Mouse (Mus musculus): Measurements from ENCODE around the gene 2410004P03Rik.

Gene 2410004P03Rik

GRCm38 (mm10) chr12:17011100-17011870 lies at the start of gene 2410004P03Rik:
2410004P03Rik (minus strand) TSS chr12:17011727.
- peak; percentile 86 for DNase-seq (ENCODE audit: low spot score)

- DNase-seq (ENCODE audit: low spot score) = no peak
Observed at GRCm38 (mm10) chr12:17061183-17061722, 49.7 kb upstream of the 2410004P03Rik start.

- DNase-seq (ENCODE audit: low spot score) = no peak
Observed at GRCm38 (mm10) chr12:17058490-17058889, 47.0 kb upstream of the 2410004P03Rik start.

DNA sequence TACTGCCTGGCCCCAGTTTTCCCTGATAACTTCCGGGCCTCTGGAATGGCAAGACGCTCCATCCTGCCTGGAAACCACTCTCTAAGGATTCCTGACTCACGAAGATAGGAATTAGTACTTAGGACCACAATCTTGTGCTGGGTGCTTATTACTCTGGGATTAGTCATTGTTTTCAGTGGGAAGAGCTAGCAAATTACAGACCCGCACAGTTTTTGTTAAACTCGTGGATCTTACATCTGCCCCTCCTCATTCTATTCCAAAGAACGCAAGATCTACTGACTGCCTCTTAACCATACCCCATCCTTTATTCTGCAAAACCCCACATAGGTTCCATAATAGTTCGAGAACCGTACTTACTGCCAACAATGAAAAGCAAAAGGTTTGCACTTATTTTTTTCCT lies 45.6 kb upstream of the 2410004P03Rik start:
- no peak for DNase-seq (ENCODE audit: low spot score)

- DNase-seq (ENCODE audit: low spot score) = no peak
Observed at GRCm38 (mm10) chr12:17055766-17056165, 44.2 kb upstream of the 2410004P03Rik start.

- no peak for DNase-seq (ENCODE audit: low spot score)
Observed at GRCm38 (mm10) chr12:17054691-17055090, 43.2 kb upstream of the 2410004P03Rik start.

DNA sequence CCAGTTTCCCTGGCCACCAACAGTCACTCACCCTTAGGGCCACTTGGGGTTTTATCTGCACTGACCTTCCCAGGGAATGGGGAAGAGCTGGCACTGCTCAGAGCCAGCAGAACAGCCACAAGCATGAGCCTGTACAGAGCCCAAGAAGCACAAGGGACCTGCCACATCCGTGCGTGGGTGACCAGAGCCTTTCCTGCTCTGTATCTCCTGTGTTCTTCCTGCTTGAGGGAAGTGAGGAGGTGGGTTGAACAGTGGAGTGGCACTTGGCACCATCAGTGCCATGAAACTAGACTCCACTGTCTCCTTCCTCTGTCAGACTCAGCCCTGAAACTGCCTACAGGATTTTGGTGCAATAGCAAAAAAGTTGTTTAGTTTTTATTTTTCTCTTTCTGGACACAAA lies 41.1 kb upstream of the 2410004P03Rik start:
- no peak for DNase-seq (ENCODE audit: low spot score)

DNA sequence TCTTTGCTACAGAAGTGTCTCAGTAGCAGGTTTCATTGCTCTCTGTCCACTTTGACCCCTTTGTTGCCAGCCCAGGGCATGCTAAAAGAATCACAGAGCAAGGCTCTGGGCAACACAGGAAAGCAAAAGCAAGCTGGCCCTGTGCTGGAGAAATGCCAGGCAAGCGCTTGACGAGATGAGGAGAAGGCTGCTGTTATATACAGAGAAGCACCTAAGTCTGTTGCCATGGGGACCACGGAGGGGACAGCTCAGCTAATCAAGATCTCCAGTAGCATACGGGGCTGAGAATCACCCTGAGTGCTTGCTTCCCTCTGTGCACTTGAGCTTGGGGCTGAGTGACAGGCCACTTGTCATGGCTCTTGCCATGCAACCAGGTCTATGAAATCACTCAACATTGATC lies 39.5 kb upstream of the 2410004P03Rik start:
- DNase-seq (ENCODE audit: low spot score) = no peak

- DNase-seq (ENCODE audit: low spot score) = no peak
Observed at GRCm38 (mm10) chr12:17049796-17050195, 38.3 kb upstream of the 2410004P03Rik start.

DNA sequence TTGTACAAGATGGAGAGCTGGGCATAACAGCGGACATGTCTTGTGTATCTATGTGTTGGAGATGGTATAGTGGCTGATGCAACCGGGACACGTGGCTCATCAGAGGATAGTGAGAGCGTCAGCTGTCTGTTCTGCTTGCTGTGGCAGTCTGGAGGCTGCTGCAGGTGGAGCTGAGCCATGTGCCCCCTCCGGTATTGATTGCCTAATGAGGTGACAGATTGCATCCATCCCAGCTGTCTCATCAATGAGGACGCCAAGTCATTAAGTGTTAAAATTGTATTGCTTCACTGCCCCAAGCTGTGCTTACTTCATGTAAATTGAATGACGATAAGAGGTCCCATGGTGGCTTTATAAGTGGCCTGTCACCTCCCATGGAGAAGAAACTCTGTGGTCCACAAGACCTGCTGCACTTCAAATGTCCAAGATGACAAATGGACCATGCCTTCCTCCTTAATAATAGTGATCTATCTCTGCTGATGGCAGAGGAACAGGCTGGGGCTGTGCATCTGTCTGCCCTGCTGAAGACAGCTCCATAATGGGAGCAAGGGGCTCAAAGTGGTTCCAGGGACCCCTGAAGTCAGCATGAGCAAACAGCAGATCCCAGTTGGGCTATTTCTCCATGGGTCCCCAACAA lies 37.6 kb upstream of the 2410004P03Rik start:
- no peak for DNase-seq (ENCODE audit: low spot score)

DNA sequence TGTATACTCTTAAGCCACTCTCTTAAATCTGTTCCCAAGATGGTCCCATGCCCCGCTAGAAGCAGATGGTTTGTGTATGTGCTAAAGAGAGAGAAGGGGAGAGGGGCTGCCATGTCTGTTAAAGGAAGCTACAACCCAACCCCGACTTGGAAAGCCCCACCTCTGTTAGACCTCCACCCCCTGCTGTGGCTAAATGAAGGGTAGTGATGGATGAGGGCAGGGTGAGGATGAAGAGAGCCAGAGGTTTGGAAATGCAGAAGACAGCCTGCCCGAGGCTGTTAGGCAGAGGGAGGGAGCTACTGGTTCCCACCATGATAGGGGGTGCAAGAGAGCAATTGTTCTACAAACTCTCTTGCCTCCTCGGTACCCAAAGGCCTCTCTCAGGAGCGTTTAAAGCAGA lies 31.8 kb upstream of the 2410004P03Rik start:
- DNase-seq (ENCODE audit: low spot score) = no peak

DNA sequence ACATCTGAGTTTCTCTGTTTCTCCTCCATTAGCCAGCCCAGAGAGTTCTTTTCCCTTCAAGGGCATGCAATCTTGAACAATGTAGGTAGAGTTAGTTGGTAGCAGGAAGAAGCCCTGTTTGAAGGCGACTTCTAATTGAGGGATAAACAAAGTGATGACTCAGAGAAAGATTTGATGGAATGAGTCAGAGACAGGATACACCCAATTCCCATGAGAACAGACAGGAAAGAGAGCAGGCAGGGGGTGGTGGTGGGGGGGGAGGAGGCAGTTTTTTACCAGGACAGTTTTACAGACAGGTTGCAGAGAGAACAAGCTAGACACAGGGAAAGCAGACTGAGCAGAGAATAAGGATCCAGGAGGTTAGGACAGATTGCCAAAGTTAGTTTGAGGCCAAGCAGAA lies 29.0 kb upstream of the 2410004P03Rik start:
- DNase-seq (ENCODE audit: low spot score) = no peak

- no peak for DNase-seq (ENCODE audit: low spot score)
Observed at GRCm38 (mm10) chr12:17039415-17039814, 27.9 kb upstream of the 2410004P03Rik start.

- no peak for DNase-seq (ENCODE audit: low spot score)
Observed at GRCm38 (mm10) chr12:17038246-17038645, 26.7 kb upstream of the 2410004P03Rik start.

DNA sequence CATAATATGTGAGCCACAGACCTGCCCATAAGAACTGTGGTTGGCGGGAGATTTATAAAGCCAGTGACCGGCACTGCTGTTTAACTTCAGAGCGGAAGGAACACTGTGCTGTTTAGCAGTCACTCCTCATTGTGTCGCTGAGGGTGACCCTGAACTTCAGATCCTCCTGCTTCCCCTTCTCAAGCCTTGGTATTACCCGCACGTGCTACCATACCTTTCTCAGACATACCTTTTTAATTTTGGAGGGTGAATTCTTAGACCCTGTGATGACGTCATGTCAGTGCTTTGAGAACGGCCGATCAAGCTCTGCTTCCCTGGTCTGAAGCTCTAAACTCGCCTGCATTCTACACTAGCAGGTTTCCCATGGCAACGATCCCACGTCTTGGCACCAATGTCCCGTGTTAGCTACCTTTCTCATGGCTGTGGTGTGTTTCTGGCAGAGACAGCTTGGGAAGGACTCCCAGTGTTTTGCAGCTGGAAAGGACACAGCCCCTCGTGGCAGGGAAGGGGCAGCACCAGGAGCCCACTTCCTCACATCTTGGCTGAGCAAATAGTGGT lies 25.6 kb upstream of the 2410004P03Rik start:
- DNase-seq (ENCODE audit: low spot score) = no peak

GRCm38 (mm10) chr12:17036532-17036931 lies 25.0 kb upstream of the 2410004P03Rik start:
- DNase-seq (ENCODE audit: low spot score) = no peak

DNA sequence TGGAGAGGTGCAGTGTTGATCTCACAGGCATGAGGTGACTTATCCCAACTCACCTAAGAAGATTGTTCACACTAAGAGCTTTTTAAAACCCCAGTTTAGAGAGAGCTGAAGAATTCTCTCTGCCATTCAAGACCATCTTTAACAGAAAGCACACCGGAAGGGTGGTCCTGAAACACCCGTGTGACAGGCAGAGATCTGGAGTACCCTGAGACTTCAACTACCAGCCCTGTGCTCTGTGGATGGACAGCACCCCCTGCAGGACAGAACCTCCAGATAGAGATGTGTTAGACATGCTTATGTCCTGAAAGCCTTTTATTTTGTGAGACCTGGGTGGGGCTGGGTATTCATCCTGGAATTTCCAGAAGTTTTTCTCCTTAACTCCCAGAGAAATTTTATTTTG lies 23.6 kb upstream of the 2410004P03Rik start:
- peak; percentile 24 for DNase-seq (ENCODE audit: low spot score)

DNA sequence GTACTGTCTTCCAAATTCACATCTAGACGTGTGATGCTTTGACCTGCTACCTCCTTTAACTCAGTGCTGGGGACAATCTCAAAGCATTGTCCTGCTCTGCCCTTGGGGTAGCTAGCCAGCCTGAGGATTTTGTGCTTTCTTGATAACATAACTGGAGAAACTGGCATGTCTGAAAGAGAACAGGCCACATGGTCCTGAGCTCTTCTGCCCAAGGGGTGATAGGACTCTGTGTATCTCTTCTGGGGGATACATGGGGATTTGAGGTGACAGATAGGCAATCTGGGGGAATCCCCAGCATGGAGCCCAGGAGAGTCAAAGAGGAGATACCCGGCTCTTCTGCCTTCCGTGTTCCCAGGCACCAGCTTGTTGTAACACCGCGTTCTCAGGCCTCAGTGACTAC lies 23.1 kb upstream of the 2410004P03Rik start:
- DNase-seq (ENCODE audit: low spot score) = no peak

DNA sequence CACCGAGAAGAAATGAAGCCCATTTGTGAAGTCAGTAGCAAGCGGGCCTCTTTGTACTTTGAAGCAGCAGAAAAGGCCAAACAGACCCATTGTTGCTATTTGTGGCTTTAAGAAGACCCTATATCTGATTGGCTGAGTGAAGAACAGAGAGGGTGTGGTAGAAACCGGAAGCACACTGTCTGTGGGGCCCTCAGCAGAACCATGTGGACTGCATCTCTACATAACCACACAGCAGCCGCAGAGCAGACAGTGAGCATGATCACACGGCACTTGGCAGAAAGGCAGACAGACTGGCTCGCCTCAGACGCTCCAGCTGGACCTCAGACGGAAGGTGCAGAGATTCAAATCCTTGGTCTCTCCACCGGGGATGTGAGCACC lies 21.9 kb upstream of the 2410004P03Rik start:
- DNase-seq (ENCODE audit: low spot score) = no peak

GRCm38 (mm10) chr12:17032694-17033463 lies 21.4 kb upstream of the 2410004P03Rik start:
- peak; percentile 84 for DNase-seq (ENCODE audit: low spot score)

DNA sequence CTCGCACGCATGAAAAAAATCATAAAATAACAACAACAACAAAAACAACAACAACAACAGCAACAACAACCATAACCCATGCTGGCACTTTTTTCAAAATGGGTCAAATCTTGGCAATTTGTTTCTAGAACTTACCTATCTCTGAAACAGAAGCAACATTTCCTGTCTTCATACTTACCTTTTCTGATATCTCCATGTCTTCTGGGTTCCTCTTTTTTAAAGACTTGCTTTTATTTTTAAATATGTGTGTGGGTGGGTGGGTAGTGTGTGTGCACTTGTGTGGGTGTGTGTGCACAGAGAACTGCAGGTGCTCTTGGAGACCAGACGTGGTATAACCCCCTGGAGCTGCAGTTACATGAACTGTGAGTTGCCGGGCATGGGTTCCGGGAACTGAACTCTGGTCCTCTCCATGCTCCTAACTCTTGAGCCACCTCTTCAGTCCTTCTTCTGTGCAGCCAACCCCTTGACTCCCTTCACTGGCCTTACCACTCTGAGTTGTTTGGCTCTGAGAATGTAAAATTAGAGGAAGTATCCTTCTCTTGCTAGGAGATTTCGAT lies 13.1 kb upstream of the 2410004P03Rik start:
- no peak for DNase-seq (ENCODE audit: low spot score)

GRCm38 (mm10) chr12:17022145-17022544 lies 10.6 kb upstream of the 2410004P03Rik start:
- no peak for DNase-seq (ENCODE audit: low spot score)

Data from urinary bladder, postnatal 14 days (tissue).